9 mouse cellular contexts compared by ENCODE assay signal in genomic region chr12:50352404-50352803, GRCm38 (mm10).
DNase-seq lines count a peak whose midpoint lies in the region; ATAC-seq and TF ChIP-seq lines count a peak whose summit lies in the region.
"Had no signal": no experiment of that assay in that cellular context is flagged by ENCODE, and none has a peak within 500 bp of the region (broad histone marks: within the 10 kb centered on the region; RNA-seq: fewer than 3 reads in every experiment).

No protein-coding gene starts in this region.

- no peaks in the 10 kb centered on the region for H3K9me3 ChIP-seq in limb, embryonic 14.5 days (ENCODE audit: control insufficient read depth, low read length)
- H3K9me3 ChIP-seq in limb, embryonic 10.5 days (replicated peaks), result no peaks in the 10 kb centered on the region
- H3K9me3 ChIP-seq in forebrain, postnatal 0 days (ENCODE audit: low read length), result no peaks in the 10 kb centered on the region
- H3K9me3 ChIP-seq: neural tube, embryonic 12.5 days had no signal

- no peak overlapping the region for H3K27ac ChIP-seq in limb, embryonic 14.5 days (replicated peaks; ENCODE audit: low read depth, low read length)
- H3K27ac ChIP-seq in limb, embryonic 10.5 days, result no peak overlapping the region
- H3K27ac ChIP-seq in forebrain, postnatal 0 days (ENCODE audit: low read depth, low read length), result no peak overlapping the region
- H3K27ac ChIP-seq: neural tube, embryonic 12.5 days had no signal

- H3K27me3 ChIP-seq in limb, embryonic 14.5 days (ENCODE audit: control insufficient read depth, insufficient read depth, low read length), result no peaks in the 10 kb centered on the region
- no peaks in the 10 kb centered on the region for H3K27me3 ChIP-seq in limb, embryonic 10.5 days (ENCODE audit: low read depth, poor library complexity, severe bottlenecking)
- no peaks in the 10 kb centered on the region for H3K27me3 ChIP-seq in forebrain, postnatal 0 days (ENCODE audit: insufficient read depth, low read length)
- H3K27me3 ChIP-seq: neural tube, embryonic 12.5 days had no signal

- TF ChIP-seq CTCF in forebrain, postnatal 0 days (IDR thresholded peaks at IDR 0.05; ENCODE audit: low read depth), result no peak

- no peak overlapping the region for H3K4me3 ChIP-seq in limb, embryonic 14.5 days (replicated peaks; ENCODE audit: low read length)
- H3K4me3 ChIP-seq in limb, embryonic 10.5 days, result no peak overlapping the region
- no peak overlapping the region for H3K4me3 ChIP-seq in forebrain, postnatal 0 days (ENCODE audit: low read depth, low read length)
- H3K4me3 ChIP-seq: neural tube, embryonic 12.5 days had no signal

- no peak overlapping the region for H3K4me2 ChIP-seq in limb, embryonic 14.5 days (replicated peaks; ENCODE audit: low read depth, low read length, severe bottlenecking)
- peak overlapping the region; percentile 20; the same call in 1 of the 2 replicates for H3K4me2 ChIP-seq in forebrain, postnatal 0 days (ENCODE audit: low read depth)
- H3K4me2 ChIP-seq: neural tube, embryonic 12.5 days had no signal

- 74% methylated on average over 11 of the region's 11 CpGs for WGBS in limb, embryonic 14.5 days
- WGBS in limb, embryonic 10.5 days, result 80% methylated on average over 11 of the region's 11 CpGs
- WGBS in forebrain, postnatal 0 days, result 32% methylated on average over 11 of the region's 11 CpGs

- no peaks in the 10 kb centered on the region for H3K4me1 ChIP-seq in limb, embryonic 14.5 days (ENCODE audit: control insufficient read depth, insufficient read depth, low read length)
- H3K4me1 ChIP-seq in limb, embryonic 10.5 days, result no peaks in the 10 kb centered on the region
- H3K4me1 ChIP-seq in forebrain, postnatal 0 days (ENCODE audit: insufficient read depth), result no peaks in the 10 kb centered on the region
- H3K4me1 ChIP-seq: neural tube, embryonic 12.5 days had no signal

- H3K9ac ChIP-seq in limb, embryonic 14.5 days (ENCODE audit: low read depth, low read length, severe bottlenecking), result no peak overlapping the region
- no peak overlapping the region for H3K9ac ChIP-seq in forebrain, postnatal 0 days
- H3K9ac ChIP-seq: neural tube, embryonic 12.5 days had no signal

- TF ChIP-seq POLR2A in limb, embryonic 14.5 days (IDR thresholded peaks at IDR 0.05; ENCODE audit: borderline replicate concordance, extremely low read depth, insufficient read depth, insufficient read length), result no peak

- ATAC-seq in limb, embryonic 14.5 days (ENCODE audit: low FRiP score, low read depth), result peak; percentile 15; the same call in 1 of the 2 replicates
- peak; percentile 87 for ATAC-seq in forebrain, postnatal 0 days

- DNase-seq in limb, embryonic 14.5 days (ENCODE audit: low spot score), result no peak
- DNase-seq in limb, embryonic 10.5 days (ENCODE audit: low spot score), result no peak
- DNase-seq in forebrain, postnatal 0 days, result peak; percentile 48
- DNase-seq in layer of hippocampus, adult 11-12 months (ENCODE audit: low spot score), result peak; percentile 45
- DNase-seq in lung, postnatal 4 days, result peak; percentile 6 to 55
- no peak for DNase-seq in thymus, postnatal 4 days
- DNase-seq in MN1 (ENCODE audit: low spot score), result no peak
- DNase-seq in adrenal gland, postnatal 4 days (ENCODE audit: low spot score in 2 of 2), result no peak

- H3K36me3 ChIP-seq in limb, embryonic 14.5 days (ENCODE audit: control insufficient read depth, insufficient read depth, low read length), result no peaks in the 10 kb centered on the region
- no peaks in the 10 kb centered on the region for H3K36me3 ChIP-seq in limb, embryonic 10.5 days
- H3K36me3 ChIP-seq in forebrain, postnatal 0 days (ENCODE audit: insufficient read depth), result no peaks in the 10 kb centered on the region
- H3K36me3 ChIP-seq: neural tube, embryonic 12.5 days had no signal

Comparison
In these comparisons a context has a peak if more than half of its experiments do, and no peak if none do; other contexts are left out.
1. DNase-seq: peak in forebrain, postnatal 0 days (single experiment), layer of hippocampus, adult 11-12 months (single experiment) and lung, postnatal 4 days (2 of 2); none in limb, embryonic 14.5 days (single experiment), limb, embryonic 10.5 days (single experiment), thymus, postnatal 4 days (single experiment), MN1 (single experiment) and adrenal gland, postnatal 4 days (0 of 2).